Mouse (Mus musculus): ENCODE results near the gene Itgb8. TPM values are rescaled to one million over a fixed set of nuclear protein-coding genes. Genes with fewer than 3 reads are reported as not detected.

Itgb8 gene
- polyA plus RNA-seq (2014; fragmentation: Nextera tagmentation; extraction: Ambion mirVana): 6.6 and 7.2 TPM in 2 replicates

GRCm38 (mm10) chr12:119238696-119239415, at the start of gene Itgb8:
Itgb8 (minus strand) TSS chr12:119238802.
- H3K27ac ChIP-seq (ENCODE audit: low read length): peak within 1 kb of the TSS; percentile 93
- WGBS: under 1% methylated on average over 29 of the region's 29 CpGs
- H3K4me2 ChIP-seq (replicated peaks; ENCODE audit: low read depth, low read length): peak within 1 kb of the TSS; percentile 91
- ATAC-seq (ENCODE audit: insufficient number of reproducible peaks, insufficient read depth, low FRiP score, low read depth): peak; percentile 95
- peak within 1 kb of the TSS; percentile 65 for H3K9ac ChIP-seq (replicated peaks; ENCODE audit: low read depth, low read length)
- no peaks in the 10 kb centered on the region for H3K36me3 ChIP-seq (ENCODE audit: control insufficient read depth, insufficient read depth, low read length)
- H3K9me3 ChIP-seq (ENCODE audit: control insufficient read depth, low read depth, low read length): no peaks in the 10 kb centered on the region
- H3K27me3 ChIP-seq (ENCODE audit: control insufficient read depth, insufficient read depth, low read length): no peaks in the 10 kb centered on the region
- peak within 1 kb of the TSS; percentile 57 for H3K4me3 ChIP-seq (ENCODE audit: low read depth, low read length)
- H3K4me1 ChIP-seq (ENCODE audit: control insufficient read depth, insufficient read depth, low read length): peaks cover 6% of the 10 kb centered on the region

- no peaks in the 10 kb centered on the region for H3K4me1 ChIP-seq (ENCODE audit: control insufficient read depth, insufficient read depth, low read length)
- H3K4me3 ChIP-seq (ENCODE audit: low read depth, low read length): no peak overlapping the region
- no peak for ATAC-seq (ENCODE audit: insufficient number of reproducible peaks, insufficient read depth, low FRiP score, low read depth)
- no peak overlapping the region for H3K4me2 ChIP-seq (replicated peaks; ENCODE audit: low read depth, low read length)
- WGBS: 89% methylated on average over 1 of the region's 1 CpGs
- H3K9ac ChIP-seq (replicated peaks; ENCODE audit: low read depth, low read length): no peak overlapping the region
- no peak overlapping the region for H3K27ac ChIP-seq (ENCODE audit: low read length)
- no peaks in the 10 kb centered on the region for H3K27me3 ChIP-seq (ENCODE audit: control insufficient read depth, insufficient read depth, low read length)
- H3K9me3 ChIP-seq (ENCODE audit: control insufficient read depth, low read depth, low read length): no peaks in the 10 kb centered on the region
- no peaks in the 10 kb centered on the region for H3K36me3 ChIP-seq (ENCODE audit: control insufficient read depth, insufficient read depth, low read length)
Observed at GRCm38 (mm10) chr12:119276282-119276681, 37.7 kb upstream of the Itgb8 start.

GRCm38 (mm10) chr12:119273605-119274004, 35.0 kb upstream of the Itgb8 start:
- Histone ChIP-seq H3K9me3 (ENCODE audit: control insufficient read depth, low read depth, low read length) (no peaks in the 10 kb centered on the region), H3K27me3 (ENCODE audit: control insufficient read depth, insufficient read depth, low read length) (no peaks in the 10 kb centered on the region), H3K9ac (replicated peaks; ENCODE audit: low read depth, low read length) (no peak overlapping the region), H3K27ac (ENCODE audit: low read length) (no peak overlapping the region), H3K4me3 (ENCODE audit: low read depth, low read length) (no peak overlapping the region), H3K4me2 (replicated peaks; ENCODE audit: low read depth, low read length) (no peak overlapping the region), H3K4me1 (ENCODE audit: control insufficient read depth, insufficient read depth, low read length) (no peaks in the 10 kb centered on the region), H3K36me3 (ENCODE audit: control insufficient read depth, insufficient read depth, low read length) (no peaks in the 10 kb centered on the region)
- 8% methylated on average over 1 of the region's 1 CpGs for WGBS
- no peak for ATAC-seq (ENCODE audit: insufficient number of reproducible peaks, insufficient read depth, low FRiP score, low read depth)

- Histone ChIP-seq H3K4me2 (replicated peaks; ENCODE audit: low read depth, low read length) (no peak overlapping the region), H3K9me3 (ENCODE audit: control insufficient read depth, low read depth, low read length) (no peaks in the 10 kb centered on the region), H3K27me3 (ENCODE audit: control insufficient read depth, insufficient read depth, low read length) (no peaks in the 10 kb centered on the region), H3K4me3 (ENCODE audit: low read depth, low read length) (no peak overlapping the region), H3K36me3 (ENCODE audit: control insufficient read depth, insufficient read depth, low read length) (no peaks in the 10 kb centered on the region), H3K27ac (ENCODE audit: low read length) (no peak overlapping the region), H3K9ac (replicated peaks; ENCODE audit: low read depth, low read length) (no peak overlapping the region), H3K4me1 (ENCODE audit: control insufficient read depth, insufficient read depth, low read length) (no peaks in the 10 kb centered on the region)
- 76% methylated on average over 1 of the region's 1 CpGs for WGBS
- no peak for ATAC-seq (ENCODE audit: insufficient number of reproducible peaks, insufficient read depth, low FRiP score, low read depth)
Observed at GRCm38 (mm10) chr12:119271964-119272363, 33.4 kb upstream of the Itgb8 start.

GRCm38 (mm10) chr12:119270036-119270435, 31.4 kb upstream of the Itgb8 start:
- no peaks in the 10 kb centered on the region for H3K4me1 ChIP-seq (ENCODE audit: control insufficient read depth, insufficient read depth, low read length)
- H3K36me3 ChIP-seq (ENCODE audit: control insufficient read depth, insufficient read depth, low read length): no peaks in the 10 kb centered on the region
- no peak overlapping the region for H3K9ac ChIP-seq (replicated peaks; ENCODE audit: low read depth, low read length)
- H3K4me2 ChIP-seq (replicated peaks; ENCODE audit: low read depth, low read length): no peak overlapping the region
- H3K27ac ChIP-seq (ENCODE audit: low read length): no peak overlapping the region
- H3K4me3 ChIP-seq (ENCODE audit: low read depth, low read length): no peak overlapping the region
- H3K9me3 ChIP-seq (ENCODE audit: control insufficient read depth, low read depth, low read length): no peaks in the 10 kb centered on the region
- WGBS: 75% methylated on average over 2 of the region's 2 CpGs
- no peaks in the 10 kb centered on the region for H3K27me3 ChIP-seq (ENCODE audit: control insufficient read depth, insufficient read depth, low read length)
- no peak for ATAC-seq (ENCODE audit: insufficient number of reproducible peaks, insufficient read depth, low FRiP score, low read depth)

GRCm38 (mm10) chr12:119268723-119269122, 30.1 kb upstream of the Itgb8 start:
- no peaks in the 10 kb centered on the region for H3K9me3 ChIP-seq (ENCODE audit: control insufficient read depth, low read depth, low read length)
- H3K27ac ChIP-seq (ENCODE audit: low read length): no peak overlapping the region
- WGBS: 81% methylated on average over 1 of the region's 1 CpGs
- no peak overlapping the region for H3K4me3 ChIP-seq (ENCODE audit: low read depth, low read length)
- no peaks in the 10 kb centered on the region for H3K4me1 ChIP-seq (ENCODE audit: control insufficient read depth, insufficient read depth, low read length)
- no peaks in the 10 kb centered on the region for H3K27me3 ChIP-seq (ENCODE audit: control insufficient read depth, insufficient read depth, low read length)
- ATAC-seq (ENCODE audit: insufficient number of reproducible peaks, insufficient read depth, low FRiP score, low read depth): no peak
- no peak overlapping the region for H3K9ac ChIP-seq (replicated peaks; ENCODE audit: low read depth, low read length)
- H3K4me2 ChIP-seq (replicated peaks; ENCODE audit: low read depth, low read length): no peak overlapping the region
- H3K36me3 ChIP-seq (ENCODE audit: control insufficient read depth, insufficient read depth, low read length): no peaks in the 10 kb centered on the region

- Histone ChIP-seq H3K27me3 (ENCODE audit: control insufficient read depth, insufficient read depth, low read length) (no peaks in the 10 kb centered on the region), H3K4me3 (ENCODE audit: low read depth, low read length) (no peak overlapping the region), H3K9ac (replicated peaks; ENCODE audit: low read depth, low read length) (no peak overlapping the region), H3K4me2 (replicated peaks; ENCODE audit: low read depth, low read length) (no peak overlapping the region), H3K4me1 (ENCODE audit: control insufficient read depth, insufficient read depth, low read length) (no peaks in the 10 kb centered on the region), H3K36me3 (ENCODE audit: control insufficient read depth, insufficient read depth, low read length) (no peaks in the 10 kb centered on the region), H3K27ac (ENCODE audit: low read length) (no peak overlapping the region), H3K9me3 (ENCODE audit: control insufficient read depth, low read depth, low read length) (no peaks in the 10 kb centered on the region)
- no peak for ATAC-seq (ENCODE audit: insufficient number of reproducible peaks, insufficient read depth, low FRiP score, low read depth)
- WGBS: 89% methylated on average over 3 of the region's 3 CpGs
Observed at GRCm38 (mm10) chr12:119264506-119264905, 25.9 kb upstream of the Itgb8 start.

GRCm38 (mm10) chr12:119248581-119248980, 10.0 kb upstream of the Itgb8 start:
- no peaks in the 10 kb centered on the region for H3K27me3 ChIP-seq (ENCODE audit: control insufficient read depth, insufficient read depth, low read length)
- no peaks in the 10 kb centered on the region for H3K4me1 ChIP-seq (ENCODE audit: control insufficient read depth, insufficient read depth, low read length)
- no peak overlapping the region for H3K9ac ChIP-seq (replicated peaks; ENCODE audit: low read depth, low read length)
- no peak overlapping the region for H3K27ac ChIP-seq (ENCODE audit: low read length)
- H3K4me2 ChIP-seq (replicated peaks; ENCODE audit: low read depth, low read length): no peak overlapping the region
- H3K4me3 ChIP-seq (ENCODE audit: low read depth, low read length): no peak overlapping the region
- no peak for ATAC-seq (ENCODE audit: insufficient number of reproducible peaks, insufficient read depth, low FRiP score, low read depth)
- 17% methylated on average over 1 of the region's 1 CpGs for WGBS
- no peaks in the 10 kb centered on the region for H3K36me3 ChIP-seq (ENCODE audit: control insufficient read depth, insufficient read depth, low read length)
- H3K9me3 ChIP-seq (ENCODE audit: control insufficient read depth, low read depth, low read length): no peaks in the 10 kb centered on the region

GRCm38 (mm10) chr12:119241071-119241470, 2.5 kb upstream of the Itgb8 start:
- Histone ChIP-seq H3K4me3 (ENCODE audit: low read depth, low read length) (no peak overlapping the region), H3K27me3 (ENCODE audit: control insufficient read depth, insufficient read depth, low read length) (no peaks in the 10 kb centered on the region), H3K4me2 (replicated peaks; ENCODE audit: low read depth, low read length) (no peak overlapping the region), H3K9me3 (ENCODE audit: control insufficient read depth, low read depth, low read length) (no peaks in the 10 kb centered on the region), H3K4me1 (ENCODE audit: control insufficient read depth, insufficient read depth, low read length) (peaks cover 6% of the 10 kb centered on the region), H3K27ac (ENCODE audit: low read length) (no peak overlapping the region), H3K36me3 (ENCODE audit: control insufficient read depth, insufficient read depth, low read length) (no peaks in the 10 kb centered on the region), H3K9ac (replicated peaks; ENCODE audit: low read depth, low read length) (no peak overlapping the region)
- 63% methylated on average over 1 of the region's 1 CpGs for WGBS
- ATAC-seq (ENCODE audit: insufficient number of reproducible peaks, insufficient read depth, low FRiP score, low read depth): no peak
